Mouse (Mus musculus) heart, adult 2 months (tissue): Measurements from ENCODE around the gene Hp1bp3. TPM values are rescaled to one million over a fixed set of nuclear protein-coding genes. Genes with fewer than 3 reads are reported as not detected.
A peak's percentile ranks its signal among the peaks of the same experiment; 100 is the strongest.

Experiments used
- DNase-seq, 2 experiments: peaks; one replicate each; pipeline ENCODE4 v3.0.0; 2021
- H3K27ac ChIP-seq: fragments of 200-600 bp; 2 replicates; pipeline ENCODE4 v1.8.1; 2022
- H3K27me3 ChIP-seq: fragments of 200-500 bp; 2 replicates; pipeline ENCODE4 v1.6.1; 2012; ENCODE audit warnings: mild to moderate bottlenecking, low read length, inconsistent platforms, mixed read lengths; ENCODE audit not compliant: control insufficient read depth, insufficient read depth
- H3K36me3 ChIP-seq: fragments of 200-500 bp; 2 replicates; pipeline ENCODE4 v1.6.1; 2012; ENCODE audit warnings: low read length, inconsistent platforms; ENCODE audit not compliant: control insufficient read depth, insufficient read depth
- H3K4me1 ChIP-seq: fragments of 200-500 bp; 2 replicates; pipeline ENCODE4 v1.6.1; 2011; ENCODE audit warnings: low read length; ENCODE audit not compliant: control insufficient read depth, insufficient read depth
- H3K4me3 ChIP-seq: fragments of 200-600 bp; 2 replicates; pipeline ENCODE4 v1.8.1; 2022
- H3K79me2 ChIP-seq: fragments of 200-500 bp; replicated peaks from 2 replicates; pipeline ENCODE4 v1.6.1; 2012; ENCODE audit warnings: mild to moderate bottlenecking, inconsistent platforms, low read length, moderate library complexity, mixed read lengths; ENCODE audit not compliant: control insufficient read depth, insufficient read depth
- H3K9ac ChIP-seq: fragments of 200-500 bp; 2 replicates; pipeline ENCODE4 v1.6.1; 2012; ENCODE audit warnings: low read depth, mild to moderate bottlenecking, control low read depth, inconsistent platforms, low read length, mixed read lengths
- CTCF ChIP-seq: fragments of 200-600 bp; IDR thresholded peaks from 2 replicates; pipeline ENCODE4 v1.8.1; 2022; ENCODE audit warnings: antibody characterized with exemption, mild to moderate bottlenecking, moderate library complexity
- EP300 ChIP-seq: fragments of 200-500 bp; IDR thresholded peaks from 2 replicates; pipeline ENCODE4 v1.6.1; 2011; ENCODE audit warnings: low read depth, low read length, control low read depth; ENCODE audit not compliant: insufficient read depth
- POLR2A ChIP-seq: fragments of 200-500 bp; IDR thresholded peaks from 2 replicates; pipeline ENCODE4 v1.6.1; 2011; ENCODE audit warnings: mild to moderate bottlenecking, low read depth, low read length, control low read depth; ENCODE audit not compliant: insufficient read depth
- WGBS: fragments of 180-500 bp; shearing (Covaris S2); methylation state at CpG from one replicate; pipeline ENCODE4 v1.1.7; 2018; 5-methylcytosine and 5-hydroxymethylcytosine counted together
- intact Hi-C: fragments of 180-260 bp; cut with DNase I; formaldehyde crosslinking; loops from one replicate; pipeline ENCODE4 v1.15.1; 2025
- polyA plus RNA-seq: library from polyadenylated mRNA; depleted of rRNA; stranded (reverse); fragments of >200 nt; gene quantifications from 2 replicates; pipeline ENCODE4 v1.2.3, GENCODE M21; 2012
- total RNA-seq, 2 experiments: library from RNA; stranded (reverse); gene quantifications; 2 replicates each; pipeline ENCODE4 v1.2.3; 2021

Hp1bp3 gene
- total and polyA plus RNA-seq, 3 experiments, result 48.0 to 85.0 (median 74.7) TPM

DNA sequence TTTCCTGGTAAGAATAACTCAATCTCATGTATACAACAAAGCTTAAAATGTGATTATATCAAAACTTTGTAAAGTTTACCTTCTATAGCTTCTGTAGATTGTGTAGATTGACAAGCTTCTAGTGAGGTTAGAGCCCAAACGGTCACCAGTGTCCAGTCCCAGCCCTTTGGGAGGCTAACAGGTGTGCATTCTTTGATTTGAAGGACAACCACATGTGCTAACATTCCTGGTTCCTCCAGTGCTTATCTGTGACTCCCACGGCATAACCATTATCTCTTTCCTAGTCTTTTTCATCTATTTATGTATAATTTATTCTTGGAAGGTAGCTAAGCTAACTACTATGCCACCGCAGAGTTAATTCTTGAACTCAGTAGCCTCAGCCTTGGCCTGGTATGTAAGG is 15.3 kb upstream of the Hp1bp3 start:
- TF ChIP-seq EP300, result no peak
- no peak overlapping the region for H3K4me3 ChIP-seq
- H3K9ac ChIP-seq, result no peak overlapping the region
- intact Hi-C loops, result no loop called here
- whole genome bisulfite sequencing, result 72% methylated on average over 3 of the region's 3 CpGs
- H3K79me2 ChIP-seq, result no peaks in the 10 kb centered on the region
- no peak for DNase-seq
- H3K36me3 ChIP-seq, result no peaks in the 10 kb centered on the region
- no peaks in the 10 kb centered on the region for H3K4me1 ChIP-seq
- H3K27ac ChIP-seq, result no peak overlapping the region
- H3K27me3 ChIP-seq, result no peaks in the 10 kb centered on the region

- TF ChIP-seq POLR2A, result no peak
- no peak for TF ChIP-seq EP300
- no peak for TF ChIP-seq CTCF
- Histone ChIP-seq H3K4me3 (no peak overlapping the region), H3K27me3 (no peaks in the 10 kb centered on the region), H3K36me3 (no peaks in the 10 kb centered on the region), H3K9ac (no peak overlapping the region), H3K79me2 (no peaks in the 10 kb centered on the region), H3K27ac (no peak overlapping the region), H3K4me1 (no peaks in the 10 kb centered on the region)
- 50% methylated on average over 9 of the region's 9 CpGs for WGBS
- DNase-seq, result no peak
- intact Hi-C loops, result no loop called here
Observed at GRCm38 (mm10) chr4:138201696-138202095, 14.4 kb upstream of the Hp1bp3 start.

- no peak overlapping the region for H3K9ac ChIP-seq
- TF ChIP-seq POLR2A (no peak), EP300 (no peak), CTCF (no peak)
Observed at GRCm38 (mm10) chr4:138210116-138210515, 6.0 kb upstream of the Hp1bp3 start.

DNA sequence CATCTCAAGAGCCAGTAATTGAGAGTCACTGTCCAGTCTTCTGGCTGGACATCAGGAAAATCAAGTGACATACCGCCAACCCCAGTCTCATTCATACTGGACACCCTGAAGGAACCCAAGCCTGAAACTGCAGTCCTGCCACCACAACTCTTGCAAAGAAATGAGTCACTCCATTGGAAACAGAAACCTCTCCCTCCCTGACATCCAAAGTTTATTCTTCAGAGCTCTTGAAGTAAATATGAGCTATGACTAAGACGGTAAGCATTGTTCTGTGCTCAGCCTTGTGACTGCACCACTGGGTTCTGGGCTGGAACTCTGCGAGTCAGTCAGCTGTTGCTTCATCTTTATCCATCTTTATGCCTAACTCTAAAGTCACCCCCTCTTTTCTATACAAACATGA is 2.2 kb upstream of the Hp1bp3 start:
- no peak for DNase-seq
- peaks cover 9% of the 10 kb centered on the region for H3K36me3 ChIP-seq
- peaks cover 7% of the 10 kb centered on the region for H3K4me1 ChIP-seq
- no peak for TF ChIP-seq POLR2A
- no peak for TF ChIP-seq EP300
- no peak for TF ChIP-seq CTCF
- WGBS, result 34% methylated on average over 3 of the region's 3 CpGs
- no peak overlapping the region for H3K4me3 ChIP-seq
- intact Hi-C loops, result no loop called here
- H3K9ac ChIP-seq, result no peak overlapping the region
- no peaks in the 10 kb centered on the region for H3K27me3 ChIP-seq
- H3K79me2 ChIP-seq, result peaks cover 5% of the 10 kb centered on the region
- H3K27ac ChIP-seq, result no peak overlapping the region

More at GRCm38 (mm10) chr4:138210116-138210515, 6.0 kb upstream of the Hp1bp3 start:
- DNase-seq, result no peak
- Histone ChIP-seq H3K27me3 (no peaks in the 10 kb centered on the region), H3K36me3 (no peaks in the 10 kb centered on the region), H3K4me3 (no peak overlapping the region), H3K4me1 (no peaks in the 10 kb centered on the region), H3K79me2 (no peaks in the 10 kb centered on the region), H3K27ac (no peak overlapping the region)
- intact Hi-C loops, result no loop called here
- WGBS, result 92% methylated on average over 5 of the region's 5 CpGs

- peak overlapping the region; percentile 99 for H3K27ac ChIP-seq
- DNase-seq, result no peak
- peaks cover 13% of the 10 kb centered on the region for H3K4me1 ChIP-seq
- H3K4me3 ChIP-seq, result peak overlapping the region; percentile 90
- 51% methylated on average over 13 of the region's 13 CpGs for WGBS
- H3K79me2 ChIP-seq, result peaks cover 7% of the 10 kb centered on the region
- H3K36me3 ChIP-seq, result peaks cover 13% of the 10 kb centered on the region
- H3K9ac ChIP-seq, result peak overlapping the region; percentile 99
- TF ChIP-seq CTCF, result no peak
- intact Hi-C loops, result loop anchor here (5.0 kb wide), 1 partner anchor 212 kb away; no protein-coding TSS in a partner anchor
- H3K27me3 ChIP-seq, result no peaks in the 10 kb centered on the region
Observed at GRCm38 (mm10) chr4:138215671-138216199, 361 bp upstream of the Hp1bp3 start.

DNA sequence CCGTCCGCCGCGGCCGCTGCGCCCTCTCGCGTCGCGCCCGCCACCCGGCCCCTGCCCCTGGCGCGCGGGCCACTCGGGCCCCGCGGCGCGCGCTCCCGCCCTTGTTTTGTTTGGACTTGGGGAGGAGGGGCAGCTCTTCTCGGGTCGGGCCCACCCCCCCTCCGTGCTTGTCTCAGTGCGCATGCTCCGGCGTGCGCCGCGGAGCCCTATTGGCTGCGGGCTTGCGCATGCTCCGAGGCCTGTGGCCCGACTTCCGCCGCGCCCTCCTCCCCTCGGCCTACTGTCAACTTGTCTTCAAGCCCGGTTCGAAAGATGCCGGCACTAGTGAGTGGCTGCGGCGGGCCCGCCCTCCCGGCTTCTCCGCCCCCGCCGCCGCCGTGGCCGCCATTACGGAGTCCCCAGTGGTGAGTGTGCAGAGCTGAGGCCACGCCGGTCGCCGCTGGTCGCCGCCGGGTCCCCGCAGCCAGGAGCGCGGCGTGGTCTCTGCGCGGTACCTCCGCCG is 846 bp downstream of the Hp1bp3 start:
- Histone ChIP-seq H3K79me2 (peaks cover 7% of the 10 kb centered on the region), H3K9ac (peak overlapping the region; percentile 100), H3K4me3 (peak overlapping the region; percentile 97), H3K27me3 (no peaks in the 10 kb centered on the region), H3K27ac (peak overlapping the region; percentile 99), H3K4me1 (peaks cover 13% of the 10 kb centered on the region), H3K36me3 (peaks cover 19% of the 10 kb centered on the region)
- under 1% methylated on average over 63 of the region's 68 CpGs for WGBS
- DNase-seq, result peak; percentile 98 to 99
- intact Hi-C loops, result loop anchor here (5.0 kb wide), 1 partner anchor 210 kb away; no protein-coding TSS in a partner anchor
- no peak for TF ChIP-seq EP300
- TF ChIP-seq CTCF, result no peak
- peak; percentile 21; the same call in 1 of the 2 replicates for TF ChIP-seq POLR2A
